Mouse (Mus musculus) B cell, adult 62 days (primary cell): Measurements from ENCODE around the gene Tcf19. TPM values are rescaled to one million over a fixed set of nuclear protein-coding genes. Genes with fewer than 3 reads are reported as not detected.

Source experiments
- total RNA-seq: library from RNA; stranded (reverse); gene quantifications from 4 replicates; pipeline ENCODE4 v1.2.4, GENCODE M21; 2023

Tcf19 gene
- 4.2 to 5.3 TPM (median 5.0 TPM) in 4 replicates for total RNA-seq

DNA sequence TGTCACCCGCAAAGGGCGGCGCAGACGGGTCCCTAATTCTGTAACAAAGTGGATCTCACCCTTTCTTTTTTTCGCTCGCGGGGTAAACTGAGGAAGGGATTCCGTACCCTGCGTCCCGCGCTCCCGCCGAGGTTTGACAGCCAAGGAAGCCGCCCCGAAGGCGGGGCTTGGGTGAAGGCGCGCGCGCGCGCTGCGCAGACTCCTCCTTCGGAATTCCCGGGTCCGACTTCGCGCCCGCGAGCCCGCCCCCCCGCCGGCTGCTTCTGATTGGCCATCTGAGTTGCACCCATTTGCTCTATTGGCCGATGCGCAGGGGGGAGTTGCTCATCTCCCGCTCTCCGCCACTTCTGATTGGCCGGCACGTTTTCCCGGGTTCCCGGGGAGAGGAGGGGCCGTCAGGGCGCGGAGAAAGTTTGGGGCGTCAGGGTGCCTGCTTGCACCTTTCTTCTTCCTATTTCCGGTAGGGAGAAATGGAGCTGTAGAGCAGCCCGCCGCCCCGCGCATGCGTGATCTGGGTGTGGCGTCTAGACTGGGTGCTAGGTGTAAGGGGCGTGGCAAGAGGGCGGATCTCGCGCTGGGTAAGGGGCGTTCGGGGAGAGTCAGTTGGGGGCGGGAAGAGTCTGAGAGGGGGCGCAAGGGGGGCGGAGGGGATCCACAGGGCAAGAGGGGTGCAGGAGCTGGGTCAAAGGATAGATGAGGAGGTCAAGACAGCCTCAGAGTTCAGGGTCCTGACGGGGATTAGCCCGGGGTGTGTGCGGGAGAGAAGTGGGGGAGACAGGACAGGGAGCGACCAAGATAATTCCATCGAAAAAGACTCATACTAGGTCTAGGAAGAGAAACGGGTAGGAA, at the start of gene Tcf19, which contains the start of gene Cchcr1:
TSS of gene Tcf19 (minus strand) at position 173 of the 849 bp plus-strand sequence.
TSS of gene Cchcr1 (plus strand) at position 449 of the 849 bp plus-strand sequence.

DNA sequence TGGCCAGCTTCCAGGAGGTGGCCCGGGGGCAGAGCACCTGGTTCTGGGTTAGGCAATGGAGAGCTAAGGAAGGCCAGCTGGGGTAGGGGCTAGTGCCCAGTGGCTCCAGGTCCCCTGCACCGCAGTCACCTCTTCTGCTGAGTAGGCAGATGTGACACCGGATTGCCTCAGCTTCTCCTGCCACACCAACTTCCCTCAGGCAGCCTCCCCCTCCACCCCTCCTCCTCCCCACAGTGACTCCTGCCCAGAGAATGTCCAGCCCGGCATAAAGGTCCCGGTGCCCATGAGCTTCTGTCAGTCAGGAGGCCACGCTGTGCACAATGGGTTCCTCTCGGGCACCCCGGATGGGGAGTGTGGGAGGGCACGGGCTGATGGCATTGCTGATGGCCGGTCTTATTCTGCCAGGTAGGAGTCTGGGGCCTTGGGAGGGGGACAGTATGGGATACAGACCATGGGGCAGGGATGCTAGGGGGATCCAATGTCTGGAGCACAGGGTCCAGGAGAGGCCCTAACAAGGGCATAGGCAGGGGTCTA, 35.3 kb upstream of the Tcf19 start, which contains the start of gene Cdsn:
TSS of gene Cdsn (plus strand) at position 248 of the 534 bp plus-strand sequence.

DNA sequence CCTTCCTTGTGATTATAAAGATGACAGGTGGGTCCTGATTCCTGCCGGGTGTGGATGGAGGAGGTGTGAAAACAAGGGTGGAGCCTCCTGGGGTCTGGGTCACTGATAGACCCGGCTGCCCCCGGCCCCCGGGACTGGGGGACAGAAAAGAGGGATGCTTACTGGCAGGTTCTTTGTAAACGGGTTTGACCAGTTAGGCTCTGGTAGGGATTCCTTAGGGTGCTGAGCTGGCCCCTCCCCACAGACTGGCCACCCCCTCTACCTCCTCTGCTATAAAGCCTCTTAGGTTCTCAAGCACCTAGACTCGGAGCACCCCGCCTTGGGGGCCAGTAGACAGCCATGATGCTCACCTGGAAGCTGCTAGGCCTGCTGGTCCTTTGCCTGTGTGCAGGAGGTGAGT, 16.3 kb upstream of the Tcf19 start, which contains the start of gene Psors1c2:
TSS of gene Psors1c2 (plus strand) at position 301 of the 400 bp plus-strand sequence.

DNA sequence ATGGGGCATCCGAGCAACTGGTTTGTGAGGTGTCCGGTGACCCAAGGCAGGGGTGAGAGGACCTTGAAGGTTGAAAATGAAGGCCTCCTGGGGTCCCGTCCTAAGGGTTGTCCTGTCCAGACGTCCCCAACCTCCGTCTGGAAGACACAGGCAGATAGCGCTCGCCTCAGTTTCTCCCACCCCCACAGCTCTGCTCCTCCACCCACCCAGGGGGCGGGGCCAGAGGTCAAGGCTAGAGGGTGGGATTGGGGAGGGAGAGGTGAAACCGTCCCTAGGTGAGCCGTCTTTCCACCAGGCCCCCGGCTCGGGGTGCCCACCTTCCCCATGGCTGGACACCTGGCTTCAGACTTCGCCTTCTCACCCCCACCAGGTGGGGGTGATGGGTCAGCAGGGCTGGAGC, 10.8 kb downstream of the Tcf19 start, which contains the start of gene Pou5f1:
TSS of gene Pou5f1 (plus strand) at position 243 of the 400 bp plus-strand sequence.

DNA sequence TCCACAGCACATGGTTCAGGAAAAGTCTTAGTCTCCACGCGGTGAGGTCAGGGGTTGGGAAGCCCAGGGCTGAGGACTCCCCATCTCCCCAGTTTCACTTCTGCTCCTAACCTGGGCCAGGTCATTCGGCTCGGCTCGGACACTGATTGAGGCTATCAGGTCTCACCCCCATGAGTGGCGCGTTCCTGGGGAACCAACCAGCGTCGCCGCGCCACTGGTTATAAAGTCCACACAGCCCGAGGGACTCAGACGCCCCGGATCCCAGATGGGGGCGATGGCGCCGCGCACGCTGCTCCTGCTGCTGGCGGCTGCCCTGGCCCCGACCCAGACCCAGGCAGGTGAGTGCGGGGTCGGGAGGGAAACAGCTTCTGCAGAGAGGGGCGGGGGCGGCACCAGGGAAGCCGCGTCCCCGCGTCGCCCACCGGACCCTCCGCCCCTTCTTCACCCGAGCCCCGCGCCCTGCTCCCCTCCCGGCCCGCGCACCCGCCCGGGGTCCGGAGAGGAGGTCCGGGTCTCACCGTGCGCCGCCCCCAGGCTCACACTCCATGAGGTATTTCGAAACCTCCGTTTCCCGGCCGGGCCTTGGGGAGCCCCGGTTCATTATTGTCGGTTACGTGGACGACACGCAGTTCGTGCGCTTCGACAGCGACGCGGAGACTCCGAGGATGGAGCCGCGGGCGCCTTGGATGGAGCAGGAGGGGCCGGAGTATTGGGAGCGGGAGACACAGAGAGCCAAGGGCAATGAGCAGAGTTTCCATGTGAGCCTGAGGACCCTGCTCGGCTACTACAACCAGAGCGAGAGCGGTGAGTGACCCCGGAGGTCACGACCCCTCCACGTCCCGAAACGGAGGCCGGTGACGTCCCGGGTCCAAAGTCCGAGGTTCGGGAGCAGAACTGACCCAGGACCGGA, 46.5 kb downstream of the Tcf19 start, which contains the start of gene H2-Q10:
TSS of gene H2-Q10 (plus strand) at position 248 of the 910 bp plus-strand sequence.

Other genes with a start within 250 kb of the Tcf19 start
- gene H2-Q1, start 196.4 kb downstream of the Tcf19 start, total RNA-seq, result 10.1 to 16.4 TPM (median 11.8 TPM) in 4 replicates
- 6.5 to 10.8 TPM (median 9.4 TPM) in 4 replicates for gene H2-Q2, start 174.6 kb downstream of the Tcf19 start, total RNA-seq
- gene H2-Q4, start 137.2 kb downstream of the Tcf19 start, total RNA-seq, result 317 to 360 TPM (median 339 TPM) in 4 replicates
- gene H2-Q6, start 92.0 kb downstream of the Tcf19 start, total RNA-seq, result 268 to 326 TPM (median 293 TPM) in 4 replicates
- gene H2-Q7, start 77.7 kb downstream of the Tcf19 start, total RNA-seq, result 159 to 187 TPM (median 166 TPM) in 4 replicates
- gene H2-Q10, start 46.7 kb downstream of the Tcf19 start, total RNA-seq, result 60.3 to 65.1 TPM (median 63.2 TPM) in 4 replicates
- gene Pou5f1, start 10.8 kb downstream of the Tcf19 start, total RNA-seq, result 0.81 to 0.86 TPM in 2 of 4 replicates, not detected in the others
- 10.7 to 13.1 TPM (median 12.1 TPM) in 4 replicates for gene Cchcr1, start 276 bp upstream of the Tcf19 start, total RNA-seq
- not detected in 4 replicates for gene Psors1c2, start 16.4 kb upstream of the Tcf19 start, total RNA-seq
- gene Cdsn, start 35.3 kb upstream of the Tcf19 start, total RNA-seq, result not detected in 4 replicates
- not detected in 4 replicates for gene 2300002M23Rik, start 50.6 kb upstream of the Tcf19 start, total RNA-seq
- gene Sfta2, start 84.7 kb upstream of the Tcf19 start, total RNA-seq, result not detected in 4 replicates
- not detected in 4 replicates for gene Gm9573, start 109.8 kb upstream of the Tcf19 start, total RNA-seq
- gene Mucl3, start 126.9 kb upstream of the Tcf19 start, total RNA-seq, result not detected in 4 replicates
- 37.0 to 55.6 TPM (median 43.5 TPM) in 4 replicates for gene Vars2, start 150.8 kb upstream of the Tcf19 start, total RNA-seq
- 15.9 to 21.1 TPM (median 19.1 TPM) in 4 replicates for gene Gtf2h4, start 156.9 kb upstream of the Tcf19 start, total RNA-seq
- 0.16 to 0.39 TPM in 2 of 4 replicates, not detected in the others for gene Ddr1, start 187.8 kb upstream of the Tcf19 start, total RNA-seq